Mouse (Mus musculus) small intestine, adult 2 months (tissue): ENCODE data around the gene Ak4. TPM values are rescaled to one million over a fixed set of nuclear protein-coding genes. Genes with fewer than 3 reads are reported as not detected.

ENCODE experiments used
- H3K27ac ChIP-seq: fragments of 200-500 bp; 2 replicates; pipeline ENCODE4 v1.5.1; 2012; ENCODE audit warnings: low read depth, low read length, control low read depth, inconsistent platforms; ENCODE audit not compliant: insufficient read depth
- H3K27me3 ChIP-seq: fragments of 200-500 bp; 2 replicates; pipeline ENCODE4 v1.6.1; 2012; ENCODE audit warnings: mild to moderate bottlenecking, moderate library complexity, low read length, inconsistent platforms; ENCODE audit not compliant: control insufficient read depth, insufficient read depth
- H3K36me3 ChIP-seq: fragments of 200-500 bp; 2 replicates; pipeline ENCODE4 v1.6.1; 2012; ENCODE audit warnings: mild to moderate bottlenecking, low read length, control low read depth, inconsistent platforms; ENCODE audit not compliant: control insufficient read depth, insufficient read depth
- H3K4me1 ChIP-seq: fragments of 200-500 bp; 2 replicates; pipeline ENCODE4 v1.6.1; 2012; ENCODE audit warnings: low read length, inconsistent platforms, mixed read lengths; ENCODE audit not compliant: control insufficient read depth, insufficient read depth, insufficient read length
- H3K4me3 ChIP-seq: fragments of 200-500 bp; 2 replicates; pipeline ENCODE4 v1.5.1; 2012; ENCODE audit warnings: low read depth, mild to moderate bottlenecking, control low read depth, inconsistent platforms, low read length, moderate library complexity
- CTCF ChIP-seq: fragments of 200-500 bp; IDR thresholded peaks from 2 replicates; pipeline ENCODE4 v1.5.1; 2012; ENCODE audit warnings: low read depth, mild to moderate bottlenecking, control low read depth, inconsistent platforms, low read length, moderate library complexity, mixed read lengths; ENCODE audit not compliant: insufficient replicate concordance, insufficient read length; ENCODE audit errors: extremely low read depth
- POLR2A ChIP-seq: fragments of 200-500 bp; IDR thresholded peaks from 2 replicates; pipeline ENCODE4 v1.6.1; 2012; ENCODE audit warnings: low read depth, mild to moderate bottlenecking, control low read depth, inconsistent platforms, low read length, moderate library complexity
- WGBS: fragments of 180-500 bp; shearing (Covaris S2); methylation state at CpG from one replicate; pipeline ENCODE4 v1.1.7; 2018; 5-methylcytosine and 5-hydroxymethylcytosine counted together
- polyA plus RNA-seq: library from polyadenylated mRNA; depleted of rRNA; stranded (reverse); fragments of >200 nt; gene quantifications from 2 replicates; pipeline ENCODE4 v1.2.3, GENCODE M21; 2012; rRNA removed

Gene Ak4
- 0.20 and 0.30 TPM in 2 replicates for polyA plus RNA-seq

DNA sequence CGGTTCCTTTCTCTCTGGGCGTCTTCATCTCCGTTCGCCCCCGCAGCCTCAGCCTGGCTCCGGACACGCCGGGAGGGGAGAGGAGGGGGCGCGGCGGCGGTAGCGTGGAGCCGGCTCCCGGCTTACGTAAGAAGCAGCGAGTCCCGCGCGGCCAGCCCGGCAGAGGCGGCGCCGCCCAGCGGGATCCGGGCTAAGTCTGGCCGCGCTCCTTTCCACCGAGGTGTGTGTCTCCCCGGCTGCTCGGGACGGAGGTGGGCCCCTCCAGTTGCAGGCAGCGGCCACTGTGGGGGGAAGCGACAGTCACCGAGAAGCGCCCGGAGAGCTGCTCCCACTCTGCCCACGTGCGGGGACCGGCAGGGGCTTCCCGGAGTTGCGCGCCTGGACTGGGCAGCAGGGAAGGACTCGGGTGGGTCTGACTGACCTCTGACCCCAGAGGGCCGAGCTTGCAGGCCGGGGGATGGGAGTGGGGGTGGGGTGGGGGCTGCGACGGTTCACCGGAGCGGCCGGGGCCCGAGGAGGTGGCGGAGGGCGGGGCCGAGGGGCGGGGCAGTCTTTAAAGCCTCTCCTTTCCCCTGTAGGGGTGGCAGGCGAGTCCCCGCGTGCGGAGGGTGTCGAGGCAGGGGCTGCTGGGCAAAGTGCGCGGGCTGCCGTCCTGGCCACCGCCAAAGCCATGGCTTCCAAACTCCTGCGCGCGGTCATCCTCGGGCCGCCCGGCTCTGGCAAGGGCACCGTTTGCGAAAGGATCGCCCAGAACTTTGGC, at the start of gene Ak4:
Gene Ak4 (plus strand): TSS at position 127 of the 760 bp plus-strand sequence.
- H3K36me3 ChIP-seq = no peaks in the 10 kb centered on the region
- no peak within 1 kb of the TSS for H3K27ac ChIP-seq
- no peaks in the 10 kb centered on the region; the same call in 1 of the 2 replicates for H3K4me1 ChIP-seq
- TF ChIP-seq POLR2A = no peak
- no peak for TF ChIP-seq CTCF
- under 1% methylated on average over 74 of the region's 74 CpGs for WGBS
- H3K4me3 ChIP-seq = peak within 1 kb of the TSS; percentile 60
- peaks cover 25% of the 10 kb centered on the region for H3K27me3 ChIP-seq

DNA sequence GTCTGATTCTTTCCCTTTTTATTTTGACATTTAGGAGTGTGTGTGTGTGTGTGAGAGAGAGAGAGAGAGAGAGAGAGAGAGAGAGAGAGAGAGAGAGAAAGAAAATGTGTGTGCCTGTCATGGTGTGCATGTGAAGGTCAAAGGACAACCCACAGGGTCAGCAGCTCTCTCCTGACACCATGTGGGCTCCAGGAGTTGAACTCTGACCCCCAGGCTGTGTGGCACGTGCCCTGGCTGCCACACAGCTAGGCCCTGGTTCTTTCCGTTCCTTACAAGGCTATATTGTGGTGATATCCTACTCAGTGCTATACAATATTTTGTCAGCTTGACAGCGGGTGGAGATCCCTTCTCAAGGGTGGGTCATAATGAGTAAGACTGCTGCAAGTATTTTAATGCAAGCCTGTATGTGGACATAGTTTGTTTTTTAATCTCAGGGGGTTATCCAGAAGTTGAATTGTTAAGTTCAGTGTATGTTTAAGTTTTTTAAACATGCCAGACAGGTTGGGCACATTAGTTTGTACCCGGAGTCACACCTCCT, 49.3 kb upstream of the Ak4 start:
- WGBS = 60% methylated on average over 4 of the region's 4 CpGs
- TF ChIP-seq POLR2A (no peak), CTCF (no peak)
- Histone ChIP-seq H3K4me3 (no peak overlapping the region), H3K27ac (no peak overlapping the region), H3K4me1 (no peaks in the 10 kb centered on the region), H3K27me3 (no peaks in the 10 kb centered on the region), H3K36me3 (no peaks in the 10 kb centered on the region)

DNA sequence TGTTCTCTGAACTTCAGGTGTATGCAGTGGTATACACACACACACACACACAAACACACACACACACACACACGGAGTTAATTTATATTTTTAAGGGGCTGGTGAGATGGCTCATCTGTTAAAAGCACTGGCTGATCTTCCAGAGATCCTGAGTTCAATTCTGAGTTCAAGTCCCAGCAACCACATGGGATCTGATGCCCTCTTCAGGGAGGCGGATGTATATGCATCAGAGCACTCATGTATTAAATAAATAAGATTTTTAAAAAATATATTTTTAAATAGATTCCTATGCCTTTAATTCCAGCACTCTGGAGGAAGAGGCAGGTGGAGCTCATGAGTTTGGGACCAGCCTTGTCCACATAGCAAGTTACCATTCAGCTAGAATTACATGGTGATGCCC, 46.8 kb upstream of the Ak4 start:
- no peak overlapping the region for H3K27ac ChIP-seq
- TF ChIP-seq POLR2A = no peak
- TF ChIP-seq CTCF = no peak
- 65% methylated on average over 2 of the region's 2 CpGs for WGBS
- H3K4me1 ChIP-seq = no peaks in the 10 kb centered on the region
- H3K4me3 ChIP-seq = no peak overlapping the region
- no peaks in the 10 kb centered on the region for H3K36me3 ChIP-seq
- H3K27me3 ChIP-seq = no peaks in the 10 kb centered on the region

DNA sequence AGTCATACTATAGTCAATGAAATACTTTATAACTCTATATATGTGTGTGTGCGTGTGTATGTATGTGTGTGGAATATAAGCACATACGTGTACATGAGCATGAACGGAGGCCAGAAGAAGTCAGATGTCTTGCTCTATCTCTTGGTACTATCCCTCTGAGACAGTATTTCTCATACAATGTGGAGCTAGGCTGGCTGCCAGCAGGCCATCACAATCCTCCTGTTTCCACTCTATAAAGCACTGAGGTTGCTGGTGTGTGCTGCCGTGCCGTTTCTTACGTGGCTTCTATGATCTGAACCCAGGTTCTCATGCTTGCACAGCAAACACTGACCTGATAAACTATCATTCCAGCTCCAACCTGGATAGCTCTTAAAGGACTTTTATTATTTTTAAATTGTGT, 46.3 kb upstream of the Ak4 start:
- no peaks in the 10 kb centered on the region for H3K4me1 ChIP-seq
- no peak overlapping the region for H3K27ac ChIP-seq
- no peak for TF ChIP-seq POLR2A
- TF ChIP-seq CTCF = no peak
- 82% methylated on average over 6 of the region's 6 CpGs for WGBS
- H3K4me3 ChIP-seq = no peak overlapping the region
- no peaks in the 10 kb centered on the region for H3K36me3 ChIP-seq
- no peaks in the 10 kb centered on the region for H3K27me3 ChIP-seq

DNA sequence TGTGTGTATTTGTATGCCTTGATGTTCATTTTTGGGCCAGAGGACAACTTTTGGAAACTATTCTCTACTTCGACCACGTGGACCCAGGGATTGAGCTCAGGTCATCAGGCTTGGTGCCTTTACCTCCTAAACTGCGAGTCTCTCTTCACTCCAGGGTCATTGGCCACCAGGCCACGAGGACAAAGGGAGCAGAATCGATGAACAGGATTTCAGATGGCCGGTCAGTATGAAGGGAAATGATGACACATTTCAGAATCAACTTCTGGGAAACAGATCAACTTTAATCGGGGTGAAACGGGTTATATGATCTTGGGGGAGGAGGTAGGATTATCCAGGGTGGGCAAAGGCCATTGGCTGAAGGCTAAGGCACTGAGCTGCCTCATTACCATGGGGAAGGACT, 45.0 kb upstream of the Ak4 start:
- H3K27me3 ChIP-seq = no peaks in the 10 kb centered on the region
- no peak overlapping the region for H3K27ac ChIP-seq
- H3K36me3 ChIP-seq = no peaks in the 10 kb centered on the region
- 65% methylated on average over 8 of the region's 8 CpGs for WGBS
- H3K4me3 ChIP-seq = no peak overlapping the region
- no peak for TF ChIP-seq CTCF
- TF ChIP-seq POLR2A = no peak
- H3K4me1 ChIP-seq = no peaks in the 10 kb centered on the region

DNA sequence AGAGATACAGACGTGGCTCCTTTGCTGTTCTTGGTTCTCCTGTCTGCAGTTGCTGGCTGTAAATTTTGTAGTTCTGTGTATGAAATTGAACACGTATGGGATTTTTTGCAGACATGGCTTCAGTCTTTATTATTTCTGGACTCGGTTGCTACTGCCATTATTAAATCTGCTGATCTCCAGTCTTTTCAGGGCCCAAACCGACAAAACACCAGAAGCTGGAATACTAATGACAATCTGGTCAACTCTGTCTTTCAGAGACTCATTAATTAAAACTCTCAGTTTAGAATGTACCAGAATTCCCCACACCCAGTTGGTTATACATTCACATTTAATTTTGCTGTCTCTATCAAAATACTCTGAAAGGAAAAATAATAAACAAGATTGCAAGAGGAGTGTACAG, 42.2 kb upstream of the Ak4 start:
- Histone ChIP-seq H3K27me3 (no peaks in the 10 kb centered on the region), H3K4me3 (no peak overlapping the region), H3K36me3 (no peaks in the 10 kb centered on the region), H3K27ac (no peak overlapping the region), H3K4me1 (no peaks in the 10 kb centered on the region)
- no peak for TF ChIP-seq POLR2A
- TF ChIP-seq CTCF = no peak
- 88% methylated on average over 4 of the region's 4 CpGs for WGBS

DNA sequence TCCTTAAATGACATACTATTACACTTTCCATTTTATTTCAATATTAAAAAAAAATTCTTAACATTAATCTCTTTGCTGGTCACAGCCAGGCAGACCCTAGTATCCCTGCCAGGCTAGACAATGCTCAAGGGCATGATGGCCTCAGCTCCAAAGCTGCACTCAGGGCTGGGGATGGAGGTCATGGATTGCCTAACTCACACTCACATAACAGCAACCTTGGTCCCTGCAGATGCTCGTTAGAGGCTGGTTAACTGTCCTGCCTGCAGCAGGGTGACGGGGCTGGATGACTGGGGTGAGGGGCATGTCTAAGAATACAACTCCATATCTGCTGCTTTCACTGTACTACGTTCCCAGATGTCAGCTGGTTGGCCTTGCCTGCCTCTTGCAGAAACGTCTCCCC, 40.8 kb upstream of the Ak4 start:
- 53% methylated on average over 4 of the region's 4 CpGs for WGBS
- TF ChIP-seq CTCF (no peak), POLR2A (no peak)
- no peak overlapping the region for H3K4me3 ChIP-seq

More for the DNA sequence above, 40.8 kb upstream of the Ak4 start:
- no peak overlapping the region for H3K27ac ChIP-seq
- H3K27me3 ChIP-seq = no peaks in the 10 kb centered on the region
- H3K4me1 ChIP-seq = no peaks in the 10 kb centered on the region
- H3K36me3 ChIP-seq = no peaks in the 10 kb centered on the region
